Mouse (Mus musculus): ENCODE measurements around the gene Pecam1. TPM values are rescaled to one million over a fixed set of nuclear protein-coding genes. Genes with fewer than 3 reads are reported as not detected.
A peak's percentile ranks its signal among the peaks of the same experiment; 100 is the strongest.

Gene Pecam1
- polyA plus RNA-seq, 1 experiment from 2014 or later: 10.7 TPM

DNA sequence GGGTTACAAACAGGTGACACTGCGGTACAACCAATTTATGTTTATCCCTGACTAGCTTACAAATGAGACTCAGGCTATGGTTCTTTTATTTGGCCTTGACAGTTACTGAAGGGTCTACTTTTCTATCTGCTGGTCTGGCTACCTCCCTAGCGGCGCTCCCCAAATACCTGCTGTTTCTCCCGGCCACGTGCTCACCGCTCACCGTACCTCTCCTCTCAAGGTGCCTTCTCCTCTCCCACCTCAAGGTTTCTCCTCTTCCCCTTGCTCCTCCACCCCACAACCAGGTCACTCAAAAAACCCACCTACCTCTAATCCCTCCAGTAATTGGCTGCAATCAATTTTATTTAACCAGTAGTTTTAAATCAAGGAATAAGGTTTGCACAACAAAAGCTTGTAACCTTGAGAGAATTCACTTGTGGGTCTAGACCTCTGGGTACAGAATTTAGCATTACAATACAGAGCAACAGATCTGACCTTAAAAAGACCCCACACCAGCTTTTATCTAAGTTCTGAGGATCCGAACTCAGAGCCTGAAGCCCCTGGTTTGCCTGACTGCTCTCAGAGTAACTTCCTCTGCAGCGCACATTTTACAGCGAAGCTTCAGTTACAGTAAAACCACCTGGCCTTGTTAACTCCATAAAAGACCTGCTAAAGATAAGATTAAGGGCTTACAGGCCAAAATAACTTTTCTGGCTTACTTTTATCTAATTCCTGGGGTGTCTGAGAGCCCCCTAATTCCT, 26.1 kb downstream of the Pecam1 start:
- no peak for ATAC-seq

DNA sequence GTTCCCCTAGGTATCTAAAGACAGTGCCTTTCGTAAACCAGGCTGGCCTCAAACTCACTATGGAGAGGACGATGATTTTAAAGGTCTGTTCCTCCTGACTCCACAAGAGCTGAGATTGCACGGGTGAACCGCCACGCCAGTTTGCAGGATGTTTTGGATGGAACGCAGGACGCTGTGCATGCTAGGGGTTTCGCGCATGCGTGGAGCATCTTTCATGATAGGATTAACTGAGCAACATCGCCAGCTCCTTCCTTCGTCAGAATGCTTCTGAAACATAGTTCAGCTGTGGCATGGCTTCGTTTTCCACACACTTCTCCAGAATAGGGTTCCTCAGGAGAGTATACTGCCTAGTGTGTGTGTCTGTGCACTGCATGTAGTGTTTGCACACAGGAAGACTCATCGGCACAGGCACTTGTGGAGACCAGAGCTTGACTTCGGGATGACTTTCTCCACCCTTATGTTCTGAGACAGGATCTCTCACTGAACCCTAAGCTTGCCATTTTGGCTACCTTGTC, 26.8 kb downstream of the Pecam1 start:
- Histone ChIP-seq H3K9me3 (replicated peaks) (no peaks in the 10 kb centered on the region), H3K9ac (no peak overlapping the region), H3K4me3 (peak overlapping the region; percentile 11; the same call in 1 of the 2 replicates), H3K4me1 (peaks cover 38% of the 10 kb centered on the region), H3K27me3 (replicated peaks) (no peaks in the 10 kb centered on the region), H3K27ac (0 out of 2 replicates have a peak overlapping the region, but pooled peaks have one; percentile 61), H3K4me2 (peak overlapping the region; percentile 48), H3K36me3 (no peaks in the 10 kb centered on the region)
- no peak; the same call in 1 of the 2 replicates for ATAC-seq
- WGBS (ENCODE audit: insufficient replicate concordance): 68% methylated on average over 15 of the region's 15 CpGs

More for the DNA sequence above, 26.1 kb downstream of the Pecam1 start:
- H3K9ac ChIP-seq: no peak overlapping the region
- H3K9me3 ChIP-seq (replicated peaks): no peaks in the 10 kb centered on the region
- no peaks in the 10 kb centered on the region for H3K27me3 ChIP-seq (replicated peaks)
- H3K4me2 ChIP-seq: 0 out of 2 replicates have a peak overlapping the region, but pooled peaks have one; percentile 48
- peaks cover 42% of the 10 kb centered on the region for H3K4me1 ChIP-seq
- no peaks in the 10 kb centered on the region for H3K36me3 ChIP-seq
- no peak overlapping the region for H3K4me3 ChIP-seq
- H3K27ac ChIP-seq: no peak overlapping the region
- WGBS (ENCODE audit: insufficient replicate concordance): 80% methylated on average over 10 of the region's 10 CpGs

DNA sequence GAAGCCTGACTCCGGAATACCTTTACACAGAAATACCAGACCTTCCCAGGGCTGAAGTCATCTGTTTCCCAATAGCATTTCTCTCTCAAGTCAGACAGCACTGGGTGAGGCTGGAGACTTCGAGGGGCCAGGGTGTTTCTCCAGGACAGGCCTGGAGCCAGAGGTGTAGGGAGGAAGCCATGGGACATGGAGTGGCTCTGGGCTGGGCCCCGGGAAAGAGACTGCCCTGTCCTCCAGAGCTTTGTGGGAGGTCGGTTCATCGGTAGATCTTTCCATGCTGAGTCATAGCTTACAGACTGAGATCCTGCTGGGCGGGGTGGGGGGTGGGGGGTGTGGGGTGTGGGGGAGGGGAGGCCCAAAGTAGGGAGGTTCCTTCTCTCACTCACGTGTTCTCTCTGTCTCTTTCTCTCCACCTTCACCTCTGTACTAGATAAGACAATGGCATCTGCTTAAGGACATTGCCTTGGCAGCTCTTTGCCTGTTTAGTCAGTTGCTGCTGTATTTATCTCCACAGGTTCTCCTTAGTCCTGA, 27.5 kb downstream of the Pecam1 start:
- no peak overlapping the region for H3K4me3 ChIP-seq
- H3K4me1 ChIP-seq: peaks cover 30% of the 10 kb centered on the region
- H3K9ac ChIP-seq: peak overlapping the region; percentile 53; the same call in 1 of the 2 replicates
- H3K36me3 ChIP-seq: no peaks in the 10 kb centered on the region
- H3K4me2 ChIP-seq: peak overlapping the region; percentile 48
- H3K27ac ChIP-seq: peak overlapping the region; percentile 62
- H3K9me3 ChIP-seq (replicated peaks): no peaks in the 10 kb centered on the region
- H3K27me3 ChIP-seq (replicated peaks): no peaks in the 10 kb centered on the region
- 11% methylated on average over 7 of the region's 7 CpGs for WGBS (ENCODE audit: insufficient replicate concordance)
- peak; percentile 83 for ATAC-seq

DNA sequence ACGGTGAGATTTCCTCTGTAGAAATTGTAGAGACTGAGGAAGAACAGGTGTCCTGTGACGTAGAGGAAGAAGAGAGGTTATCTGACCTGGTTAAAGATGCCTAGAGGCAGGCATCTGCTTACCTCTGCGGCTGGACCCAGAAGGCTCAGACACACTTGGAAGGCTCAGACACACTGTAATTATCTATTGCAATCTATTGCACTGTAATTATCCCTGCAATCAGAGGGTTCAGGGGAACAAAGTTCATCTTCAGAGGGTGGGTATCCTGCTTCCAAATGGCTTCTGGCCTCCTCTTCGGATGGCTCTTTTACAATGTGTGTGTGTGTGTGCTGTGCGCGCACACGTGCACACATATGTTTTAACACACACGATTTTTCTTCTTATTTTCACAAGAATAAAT, 30.0 kb downstream of the Pecam1 start:
- Histone ChIP-seq H3K27me3 (replicated peaks) (no peaks in the 10 kb centered on the region; the same call in 1 of the 2 replicates), H3K4me1 (peaks cover 45% of the 10 kb centered on the region), H3K9me3 (replicated peaks) (no peaks in the 10 kb centered on the region), H3K36me3 (no peaks in the 10 kb centered on the region), H3K4me3 (no peak overlapping the region), H3K4me2 (no peak overlapping the region), H3K27ac (no peak overlapping the region), H3K9ac (no peak overlapping the region)
- 81% methylated on average over 8 of the region's 8 CpGs for WGBS (ENCODE audit: insufficient replicate concordance)
- ATAC-seq: no peak

DNA sequence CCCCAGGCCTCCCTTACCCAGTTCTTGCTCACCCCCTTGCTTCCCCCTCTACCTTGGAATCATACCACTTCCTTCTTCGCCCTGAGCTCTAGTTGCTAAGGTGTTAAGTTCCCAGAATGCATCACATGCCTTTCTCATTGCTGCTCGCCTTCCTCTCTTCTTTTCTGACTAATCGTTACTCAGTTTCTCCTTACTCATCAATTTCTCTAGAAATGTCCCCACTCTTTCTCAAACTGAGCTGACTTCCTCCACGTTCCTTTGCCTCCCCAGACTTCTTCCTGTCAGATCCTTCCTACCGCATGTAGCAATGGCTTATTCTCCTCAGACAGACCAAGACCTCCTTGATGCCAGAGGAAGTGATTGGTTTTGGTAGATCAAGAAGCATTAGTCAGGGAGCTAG, 33.9 kb downstream of the Pecam1 start:
- ATAC-seq: no peak
- no peak overlapping the region for H3K9ac ChIP-seq
- H3K4me1 ChIP-seq: peaks cover 23% of the 10 kb centered on the region
- no peak overlapping the region for H3K4me2 ChIP-seq
- H3K27me3 ChIP-seq (replicated peaks): no peaks in the 10 kb centered on the region; the same call in 1 of the 2 replicates
- H3K4me3 ChIP-seq: no peak overlapping the region
- WGBS (ENCODE audit: insufficient replicate concordance): 52% methylated on average over 5 of the region's 5 CpGs
- H3K9me3 ChIP-seq (replicated peaks): no peaks in the 10 kb centered on the region
- no peak overlapping the region for H3K27ac ChIP-seq
- H3K36me3 ChIP-seq: no peaks in the 10 kb centered on the region

DNA sequence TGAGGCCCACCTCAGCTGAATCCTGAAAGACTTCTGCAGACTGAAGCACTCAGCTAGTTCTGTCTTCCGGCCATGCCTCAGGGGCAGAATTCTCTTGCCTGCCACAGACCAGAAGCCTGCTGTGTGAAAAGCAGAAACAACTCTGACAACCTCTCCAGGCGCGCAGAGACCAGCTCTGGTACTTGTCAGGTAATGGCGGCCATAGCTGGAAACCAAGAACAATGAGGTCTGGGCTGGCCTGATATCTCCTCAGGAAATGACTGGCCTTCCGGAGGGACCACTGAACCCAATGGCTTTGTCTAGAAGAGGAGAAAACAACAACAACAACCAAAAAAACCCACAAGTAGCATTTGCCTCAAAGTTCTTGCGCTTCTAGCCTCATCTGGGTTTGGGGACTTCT, 35.4 kb downstream of the Pecam1 start:
- H3K36me3 ChIP-seq: no peaks in the 10 kb centered on the region
- H3K4me1 ChIP-seq: peaks cover 31% of the 10 kb centered on the region
- H3K4me2 ChIP-seq: peak overlapping the region; percentile 35
- H3K9ac ChIP-seq: no peak overlapping the region
- no peak for ATAC-seq
- peak overlapping the region; percentile 69 for H3K27ac ChIP-seq
- no peaks in the 10 kb centered on the region; the same call in 1 of the 2 replicates for H3K27me3 ChIP-seq (replicated peaks)
- no peaks in the 10 kb centered on the region for H3K9me3 ChIP-seq (replicated peaks)
- 33% methylated on average over 6 of the region's 6 CpGs for WGBS (ENCODE audit: insufficient replicate concordance)
- peak overlapping the region; percentile 27; the same call in 1 of the 2 replicates for H3K4me3 ChIP-seq

DNA sequence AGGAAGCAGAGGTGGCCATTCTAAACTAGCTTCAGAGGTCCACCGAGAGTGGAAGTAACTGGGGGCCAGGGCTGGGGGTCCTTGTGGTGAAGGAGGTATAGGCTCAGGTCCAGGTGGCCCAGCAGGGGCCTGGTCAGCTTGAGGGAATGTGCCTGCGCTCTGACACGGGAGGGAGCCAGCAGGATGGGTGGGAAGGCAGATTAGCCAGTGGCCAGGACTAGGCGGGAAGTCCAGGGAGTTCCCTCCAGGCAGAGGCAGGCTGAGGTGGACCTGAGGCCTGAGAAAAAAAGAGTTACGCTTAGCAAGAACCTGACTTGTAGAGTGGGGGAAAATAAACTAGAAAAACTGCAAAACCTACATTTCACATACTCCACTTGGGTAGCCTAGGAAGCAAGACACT, 39.6 kb downstream of the Pecam1 start:
- 59% methylated on average over 5 of the region's 5 CpGs for WGBS (ENCODE audit: insufficient replicate concordance)
- H3K4me2 ChIP-seq: no peak overlapping the region

DNA sequence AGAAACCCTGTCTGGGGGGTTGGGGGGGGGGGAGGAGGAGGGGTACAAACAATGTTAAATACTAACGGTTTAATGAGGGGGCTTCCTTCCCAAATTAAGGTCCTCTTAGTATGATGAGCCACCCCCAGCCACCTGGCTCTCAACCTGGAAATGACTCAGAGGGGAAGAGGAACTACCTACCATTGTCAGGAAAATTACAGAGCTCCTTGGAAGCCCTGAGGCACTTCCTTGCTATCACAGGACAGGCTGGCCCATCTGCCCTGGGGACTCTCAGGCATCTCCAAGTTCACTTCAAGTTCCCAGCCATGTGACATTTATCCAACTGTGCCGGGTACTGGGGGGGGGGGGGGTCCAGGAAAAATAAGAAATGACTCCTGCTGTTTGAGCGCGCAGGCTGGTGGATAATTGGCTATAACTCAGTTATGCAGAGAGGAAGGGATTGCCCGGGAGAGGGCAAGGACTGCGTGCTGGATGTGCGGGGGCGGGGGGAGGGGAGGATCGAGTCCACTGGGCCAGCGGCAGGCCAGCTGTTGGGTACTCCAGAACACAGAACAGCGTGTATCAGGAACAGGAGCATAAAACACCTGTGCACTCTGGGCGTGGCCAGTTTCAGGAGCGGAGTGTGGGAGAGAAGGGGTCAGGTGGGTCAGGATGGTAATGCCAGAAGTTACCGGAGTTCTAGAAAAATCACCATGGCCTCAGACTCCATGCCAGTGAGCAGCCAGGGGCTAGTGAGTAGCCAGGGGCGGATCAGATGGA, 41.0 kb downstream of the Pecam1 start:
- H3K36me3 ChIP-seq: no peaks in the 10 kb centered on the region
- no peak overlapping the region for H3K27ac ChIP-seq
- H3K4me2 ChIP-seq: 0 out of 2 replicates have a peak overlapping the region, but pooled peaks have one; percentile 12
- H3K4me1 ChIP-seq: peaks cover 38% of the 10 kb centered on the region
- WGBS (ENCODE audit: insufficient replicate concordance): 47% methylated on average over 15 of the region's 15 CpGs
- ATAC-seq: no peak
- H3K9me3 ChIP-seq (replicated peaks): no peaks in the 10 kb centered on the region
- H3K27me3 ChIP-seq (replicated peaks): no peaks in the 10 kb centered on the region
- H3K9ac ChIP-seq: no peak overlapping the region
- H3K4me3 ChIP-seq: no peak overlapping the region

More for the DNA sequence above, 39.6 kb downstream of the Pecam1 start:
- H3K9ac ChIP-seq: no peak overlapping the region
- H3K27ac ChIP-seq: no peak overlapping the region
- H3K4me3 ChIP-seq: no peak overlapping the region
- H3K9me3 ChIP-seq (replicated peaks): no peaks in the 10 kb centered on the region
- H3K27me3 ChIP-seq (replicated peaks): no peaks in the 10 kb centered on the region
- H3K4me1 ChIP-seq: peaks cover 39% of the 10 kb centered on the region
- ATAC-seq: no peak
- no peaks in the 10 kb centered on the region for H3K36me3 ChIP-seq

DNA sequence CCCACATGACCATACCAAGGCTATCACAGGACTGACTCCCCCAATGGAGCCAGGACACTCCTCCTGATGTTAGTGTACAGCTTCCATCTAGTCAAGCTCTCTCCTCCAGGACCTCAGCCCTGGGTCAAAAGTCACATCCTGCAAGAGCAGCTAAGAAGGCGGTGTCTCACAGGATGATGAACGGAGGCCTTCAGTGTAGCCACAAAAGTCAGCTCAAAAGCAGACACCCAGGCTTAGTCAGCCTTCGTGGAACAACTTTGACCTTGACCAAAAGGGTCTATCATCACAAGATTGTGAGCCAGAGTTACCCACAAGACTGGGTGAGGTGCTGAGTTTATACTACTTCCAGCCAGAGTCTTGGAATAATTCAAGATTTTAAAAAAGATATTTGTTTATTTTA, 42.6 kb downstream of the Pecam1 start:
- H3K27ac ChIP-seq: no peak overlapping the region
- no peak for ATAC-seq
- WGBS (ENCODE audit: insufficient replicate concordance): 48% methylated on average over 3 of the region's 3 CpGs
- H3K36me3 ChIP-seq: no peaks in the 10 kb centered on the region
- H3K4me2 ChIP-seq: no peak overlapping the region
- H3K9ac ChIP-seq: no peak overlapping the region
- H3K4me3 ChIP-seq: no peak overlapping the region
- H3K4me1 ChIP-seq: peaks cover 32% of the 10 kb centered on the region
- no peaks in the 10 kb centered on the region for H3K9me3 ChIP-seq (replicated peaks)
- H3K27me3 ChIP-seq (replicated peaks): no peaks in the 10 kb centered on the region

DNA sequence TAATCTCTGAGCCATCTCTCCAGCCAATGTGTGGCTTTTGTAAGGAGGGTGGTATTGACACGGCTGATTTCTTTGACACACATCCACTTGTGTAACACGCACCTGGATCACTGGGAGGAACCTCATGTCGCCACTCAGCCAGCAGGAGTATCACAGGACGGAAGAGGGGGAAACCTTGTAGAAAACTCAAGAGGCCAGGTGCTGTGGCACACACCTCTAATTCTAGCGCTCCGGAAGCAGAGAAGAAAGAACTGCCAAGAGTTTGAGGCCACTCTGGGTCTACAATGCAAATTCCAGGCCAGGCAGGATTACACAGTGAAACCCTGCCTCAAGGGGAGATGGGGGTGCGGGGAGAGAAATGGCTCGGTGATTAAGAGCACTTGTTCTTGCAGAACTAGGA, 43.3 kb downstream of the Pecam1 start:
- WGBS (ENCODE audit: insufficient replicate concordance): 71% methylated on average over 8 of the region's 8 CpGs
- H3K4me1 ChIP-seq: peaks cover 35% of the 10 kb centered on the region
- no peak for ATAC-seq
- no peak overlapping the region for H3K9ac ChIP-seq
- H3K4me3 ChIP-seq: no peak overlapping the region
- H3K27ac ChIP-seq: no peak overlapping the region
- no peak overlapping the region for H3K4me2 ChIP-seq
- no peaks in the 10 kb centered on the region for H3K36me3 ChIP-seq
- no peaks in the 10 kb centered on the region for H3K27me3 ChIP-seq (replicated peaks)
- no peaks in the 10 kb centered on the region for H3K9me3 ChIP-seq (replicated peaks)

DNA sequence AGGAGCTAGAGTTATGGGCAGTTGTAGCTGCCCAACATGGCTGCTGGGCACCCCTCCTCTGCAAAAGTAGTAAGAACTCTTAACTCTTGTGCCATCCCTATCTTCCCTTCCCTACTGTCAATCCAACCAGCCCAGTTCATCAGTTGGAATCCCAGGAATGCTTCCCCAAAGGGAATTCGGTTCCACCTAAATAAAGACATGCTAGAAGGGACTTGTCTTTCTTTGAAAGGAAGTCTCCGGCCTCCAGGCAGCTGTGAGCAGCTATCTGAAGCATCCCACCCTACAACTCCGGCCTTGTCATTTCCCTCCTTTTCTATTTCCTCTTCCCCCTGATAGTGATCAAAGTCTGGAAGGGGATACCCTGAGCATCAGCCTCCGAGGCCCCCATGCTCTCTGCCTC, 44.2 kb downstream of the Pecam1 start:
- H3K27ac ChIP-seq: no peak overlapping the region
- peaks cover 40% of the 10 kb centered on the region for H3K4me1 ChIP-seq
- H3K4me3 ChIP-seq: no peak overlapping the region
- 15% methylated on average over 4 of the region's 4 CpGs for WGBS (ENCODE audit: insufficient replicate concordance)
- ATAC-seq: no peak
- no peaks in the 10 kb centered on the region for H3K36me3 ChIP-seq
- no peak overlapping the region for H3K4me2 ChIP-seq
- H3K27me3 ChIP-seq (replicated peaks): no peaks in the 10 kb centered on the region
- H3K9ac ChIP-seq: no peak overlapping the region
- no peaks in the 10 kb centered on the region for H3K9me3 ChIP-seq (replicated peaks)

All from liver, embryonic 12.5 days (tissue).